Mouse (Mus musculus) kidney, adult 9 months (tissue): ENCODE data around the gene Atp11b.
A peak's percentile ranks its signal among the peaks of the same experiment; 100 is the strongest.

Experiments used
- DNase-seq: peaks from one replicate; pipeline ENCODE4 v3.0.0; 2022

Gene Atp11b

GRCm38 (mm10) chr3:35802040-35802439, 48.1 kb downstream of the Atp11b start:
- no peak for DNase-seq

GRCm38 (mm10) chr3:35819887-35820286, 66.0 kb downstream of the Atp11b start:
- no peak for DNase-seq

GRCm38 (mm10) chr3:35822036-35822435, 68.1 kb downstream of the Atp11b start:
- no peak for DNase-seq

GRCm38 (mm10) chr3:35849326-35849725, 95.4 kb downstream of the Atp11b start:
- no peak for DNase-seq

GRCm38 (mm10) chr3:35883267-35883666, 129.4 kb downstream of the Atp11b start:
- DNase-seq, result no peak

DNA sequence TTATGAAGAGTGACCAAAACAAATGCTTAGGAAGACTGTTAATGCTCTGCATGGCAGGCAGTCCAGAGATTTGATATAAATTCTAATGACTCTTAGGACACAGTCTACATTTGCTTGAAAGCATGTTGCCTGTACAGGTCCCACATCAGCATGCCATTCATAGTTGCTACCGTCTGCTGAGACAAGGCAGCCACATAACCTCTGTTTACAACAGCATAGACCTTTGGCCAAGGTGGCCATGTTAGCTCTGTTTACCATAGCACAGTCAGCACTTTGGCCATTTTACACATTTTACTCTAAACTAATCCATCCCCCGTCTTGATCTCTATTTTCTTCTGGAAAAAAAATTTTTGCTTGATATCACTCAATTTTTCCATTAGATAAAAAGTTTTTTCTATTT, 135.6 kb downstream of the Atp11b start:
- no peak for DNase-seq

DNA sequence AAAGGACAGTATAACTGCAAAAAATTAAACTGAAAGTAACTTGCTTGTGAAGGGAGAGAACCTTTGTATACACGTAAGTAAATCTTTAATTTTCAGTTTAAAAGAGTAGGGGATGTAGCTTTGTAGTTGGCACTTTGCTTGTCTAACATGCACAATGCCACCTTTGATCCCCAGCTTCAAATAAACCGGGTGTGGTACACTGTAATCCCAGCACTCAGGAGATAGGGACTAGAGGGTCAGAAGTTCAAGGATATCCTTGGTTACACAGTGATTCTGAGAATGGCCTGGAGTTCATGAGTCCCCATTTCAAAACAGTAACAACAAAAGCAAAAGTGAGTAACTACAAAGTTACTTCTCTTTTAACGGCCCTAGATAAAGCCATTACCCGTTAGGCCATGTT, 137.2 kb downstream of the Atp11b start:
- peak; percentile 70 for DNase-seq

GRCm38 (mm10) chr3:35893156-35893555, 139.2 kb downstream of the Atp11b start:
- no peak for DNase-seq

DNA sequence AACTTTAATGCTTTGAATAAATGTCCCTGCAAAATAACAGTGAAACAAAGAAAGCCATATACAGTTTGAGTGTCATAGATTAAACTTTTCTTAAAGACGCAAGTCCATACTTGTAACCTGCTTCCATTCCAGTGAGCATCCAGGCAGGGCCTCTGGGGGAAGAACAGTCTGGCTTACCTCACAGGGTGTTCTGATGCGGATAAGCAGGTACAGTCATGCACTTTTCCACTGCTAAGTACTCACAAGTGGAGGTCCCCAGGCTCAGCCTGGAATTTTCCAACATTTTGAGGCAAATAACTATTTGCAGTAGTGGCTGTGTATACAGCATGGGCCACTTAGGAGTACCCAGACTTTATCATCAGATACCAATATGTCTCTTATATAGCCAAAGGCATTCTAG, 144.0 kb downstream of the Atp11b start:
- DNase-seq, result no peak

- no peak for DNase-seq
Measured at GRCm38 (mm10) chr3:35899109-35899508, 145.2 kb downstream of the Atp11b start.

- DNase-seq, result no peak
Measured at GRCm38 (mm10) chr3:35900555-35901204, 146.8 kb downstream of the Atp11b start.
